Mouse (Mus musculus) hindbrain, embryonic 15.5 days (tissue): ENCODE data around the gene Dennd1a. TPM values are rescaled to one million over a fixed set of nuclear protein-coding genes. Genes with fewer than 3 reads are reported as not detected.

Experiments
- ATAC-seq: fragments of 200-750 bp; cut with Nextera tagmentation; 2 replicates; pipeline ENCODE4 v1.8.0; 2017; ENCODE audit warnings: low read depth, moderate number of reproducible peaks, moderate TSS enrichment; ENCODE audit not compliant: low FRiP score
- H3K27ac ChIP-seq: fragments of 300-500 bp; sonication (generic); replicated peaks from 2 replicates; pipeline ENCODE4 v1.5.1; 2015; ENCODE audit warnings: mild to moderate bottlenecking, inconsistent platforms
- H3K27me3 ChIP-seq: fragments of 300-500 bp; sonication (generic); 2 replicates; pipeline ENCODE4 v1.6.1; 2015; ENCODE audit warnings: control low read depth, inconsistent platforms
- H3K36me3 ChIP-seq: fragments of 300-500 bp; sonication (generic); 2 replicates; pipeline ENCODE4 v1.6.1; 2015; ENCODE audit warnings: control low read depth, inconsistent platforms
- H3K4me1 ChIP-seq: fragments of 300-500 bp; sonication (generic); replicated peaks from 2 replicates; pipeline ENCODE4 v1.6.1; 2015; ENCODE audit warnings: control low read depth, inconsistent platforms
- H3K4me2 ChIP-seq: fragments of 300-500 bp; sonication (generic); 2 replicates; pipeline ENCODE4 v1.6.1; 2015; ENCODE audit warnings: moderate library complexity, mild to moderate bottlenecking, inconsistent platforms
- H3K4me3 ChIP-seq: fragments of 300-500 bp; sonication (generic); 2 replicates; pipeline ENCODE4 v1.5.1; 2015; ENCODE audit warnings: mild to moderate bottlenecking, inconsistent platforms
- H3K9ac ChIP-seq: fragments of 300-500 bp; sonication (generic); 2 replicates; pipeline ENCODE4 v1.6.1; 2015; ENCODE audit warnings: inconsistent platforms
- H3K9me3 ChIP-seq: fragments of 300-500 bp; sonication (generic); 2 replicates; pipeline ENCODE4 v1.6.1; 2016; ENCODE audit warnings: control low read depth, inconsistent platforms
- WGBS: fragments of 180-500 bp; shearing (Covaris S2); methylation state at CpG from one replicate; pipeline ENCODE4 v1.1.7; 2015; 5-methylcytosine and 5-hydroxymethylcytosine counted together
- polyA plus RNA-seq: library from polyadenylated mRNA; unstranded; fragments of >200 nt; fragmentation: Nextera tagmentation; extraction: Ambion mirVana; gene quantifications from 2 replicates; pipeline ENCODE4 v1.2.1, GENCODE M21; 2015

The Dennd1a gene
- polyA plus RNA-seq, 1 experiment from 2014 or later: 23.0 TPM

GRCm38 (mm10) chr2:38131538-38131937, 155.7 kb downstream of the Dennd1a start:
- H3K9ac ChIP-seq: no peak overlapping the region
- H3K4me2 ChIP-seq: no peak overlapping the region
- H3K36me3 ChIP-seq: no peaks in the 10 kb centered on the region
- H3K9me3 ChIP-seq: no peaks in the 10 kb centered on the region
- no peaks in the 10 kb centered on the region for H3K27me3 ChIP-seq
- no peak overlapping the region for H3K27ac ChIP-seq
- H3K4me3 ChIP-seq: no peak overlapping the region
- ATAC-seq: no peak
- no peaks in the 10 kb centered on the region; the same call in 1 of the 2 replicates for H3K4me1 ChIP-seq
- 87% methylated on average over 1 of the region's 1 CpGs for WGBS

GRCm38 (mm10) chr2:38129961-38130802, 157.0 kb downstream of the Dennd1a start:
- Histone ChIP-seq H3K4me2 (no peak overlapping the region), H3K4me3 (no peak overlapping the region), H3K9ac (no peak overlapping the region), H3K27me3 (no peaks in the 10 kb centered on the region), H3K36me3 (no peaks in the 10 kb centered on the region), H3K4me1 (no peaks in the 10 kb centered on the region), H3K9me3 (no peaks in the 10 kb centered on the region), H3K27ac (no peak overlapping the region)
- no peak for ATAC-seq
- WGBS: 69% methylated on average over 6 of the region's 6 CpGs

GRCm38 (mm10) chr2:38126383-38126732, 160.8 kb downstream of the Dennd1a start:
- H3K4me2 ChIP-seq: no peak overlapping the region
- H3K4me3 ChIP-seq: no peak overlapping the region
- no peaks in the 10 kb centered on the region for H3K4me1 ChIP-seq
- H3K9me3 ChIP-seq: no peaks in the 10 kb centered on the region
- ATAC-seq: no peak
- H3K36me3 ChIP-seq: no peaks in the 10 kb centered on the region
- H3K9ac ChIP-seq: no peak overlapping the region
- no peak overlapping the region for H3K27ac ChIP-seq
- H3K27me3 ChIP-seq: no peaks in the 10 kb centered on the region
- 55% methylated on average over 3 of the region's 3 CpGs for WGBS

GRCm38 (mm10) chr2:38125671-38126382, 161.4 kb downstream of the Dennd1a start:
- no peak overlapping the region for H3K4me3 ChIP-seq
- no peak overlapping the region for H3K9ac ChIP-seq
- WGBS: 62% methylated on average over 5 of the region's 5 CpGs
- H3K27me3 ChIP-seq: no peaks in the 10 kb centered on the region
- no peak overlapping the region for H3K4me2 ChIP-seq
- no peak overlapping the region for H3K27ac ChIP-seq
- H3K4me1 ChIP-seq: no peaks in the 10 kb centered on the region
- H3K36me3 ChIP-seq: no peaks in the 10 kb centered on the region
- no peaks in the 10 kb centered on the region for H3K9me3 ChIP-seq
- ATAC-seq: no peak

- no peaks in the 10 kb centered on the region for H3K9me3 ChIP-seq
- no peak overlapping the region for H3K27ac ChIP-seq
- ATAC-seq: no peak
- no peak overlapping the region for H3K9ac ChIP-seq
- no peak overlapping the region for H3K4me2 ChIP-seq
- whole genome bisulfite sequencing: 94% methylated on average over 1 of the region's 1 CpGs
- no peaks in the 10 kb centered on the region for H3K36me3 ChIP-seq
- H3K4me1 ChIP-seq: no peaks in the 10 kb centered on the region
- no peaks in the 10 kb centered on the region for H3K27me3 ChIP-seq
- no peak overlapping the region for H3K4me3 ChIP-seq
Measured at GRCm38 (mm10) chr2:38124727-38125126, 162.5 kb downstream of the Dennd1a start.

- no peak overlapping the region for H3K9ac ChIP-seq
Measured at GRCm38 (mm10) chr2:38115000-38115399, 172.2 kb downstream of the Dennd1a start.

GRCm38 (mm10) chr2:38111655-38112351, 175.4 kb downstream of the Dennd1a start:
- peak; percentile 79 for ATAC-seq
- no peak overlapping the region for H3K4me3 ChIP-seq
- no peak overlapping the region for H3K4me2 ChIP-seq
- no peaks in the 10 kb centered on the region for H3K36me3 ChIP-seq
- peak overlapping the region; percentile 18; the same call in 1 of the 2 replicates for H3K27ac ChIP-seq
- H3K27me3 ChIP-seq: no peaks in the 10 kb centered on the region
- 0 out of 2 replicates have a peak, but pooled peaks cover 4% of the 10 kb centered on the region for H3K4me1 ChIP-seq
- 68% methylated on average over 5 of the region's 5 CpGs for WGBS
- no peaks in the 10 kb centered on the region for H3K9me3 ChIP-seq
- H3K9ac ChIP-seq: no peak overlapping the region

More at GRCm38 (mm10) chr2:38115000-38115399, 172.2 kb downstream of the Dennd1a start:
- H3K4me2 ChIP-seq: no peak overlapping the region
- H3K9me3 ChIP-seq: no peaks in the 10 kb centered on the region
- H3K27me3 ChIP-seq: no peaks in the 10 kb centered on the region
- H3K4me1 ChIP-seq: 0 out of 2 replicates have a peak, but pooled peaks cover 4% of the 10 kb centered on the region
- no peak overlapping the region for H3K4me3 ChIP-seq
- 75% methylated on average over 2 of the region's 2 CpGs for WGBS
- no peak overlapping the region for H3K27ac ChIP-seq
- no peaks in the 10 kb centered on the region for H3K36me3 ChIP-seq
- ATAC-seq: no peak

GRCm38 (mm10) chr2:38108586-38108985, 178.6 kb downstream of the Dennd1a start:
- Histone ChIP-seq H3K4me3 (no peak overlapping the region), H3K4me1 (0 out of 2 replicates have a peak, but pooled peaks cover 4% of the 10 kb centered on the region), H3K27ac (no peak overlapping the region), H3K4me2 (no peak overlapping the region), H3K9ac (no peak overlapping the region), H3K9me3 (no peaks in the 10 kb centered on the region), H3K36me3 (no peaks in the 10 kb centered on the region), H3K27me3 (no peaks in the 10 kb centered on the region)
- ATAC-seq: no peak
- 77% methylated on average over 2 of the region's 2 CpGs for WGBS

GRCm38 (mm10) chr2:38102674-38103073, 184.5 kb downstream of the Dennd1a start:
- ATAC-seq: no peak
- 93% methylated on average over 1 of the region's 1 CpGs for WGBS

GRCm38 (mm10) chr2:38100289-38100688, 186.9 kb downstream of the Dennd1a start:
- no peaks in the 10 kb centered on the region for H3K36me3 ChIP-seq
- no peak overlapping the region for H3K9ac ChIP-seq
- peaks cover 37% of the 10 kb centered on the region for H3K4me1 ChIP-seq
- whole genome bisulfite sequencing: 14% methylated on average over 7 of the region's 7 CpGs
- H3K27me3 ChIP-seq: no peaks in the 10 kb centered on the region
- H3K4me3 ChIP-seq: no peak overlapping the region
- peak; percentile 59; the same call in 1 of the 2 replicates for ATAC-seq
- H3K4me2 ChIP-seq: no peak overlapping the region
- no peaks in the 10 kb centered on the region for H3K9me3 ChIP-seq
- no peak overlapping the region for H3K27ac ChIP-seq

More at GRCm38 (mm10) chr2:38102674-38103073, 184.5 kb downstream of the Dennd1a start:
- Histone ChIP-seq H3K9ac (no peak overlapping the region), H3K27ac (no peak overlapping the region), H3K36me3 (no peaks in the 10 kb centered on the region), H3K27me3 (no peaks in the 10 kb centered on the region), H3K4me1 (peaks cover 21% of the 10 kb centered on the region), H3K4me2 (no peak overlapping the region), H3K4me3 (no peak overlapping the region), H3K9me3 (no peaks in the 10 kb centered on the region)

- Histone ChIP-seq H3K9ac (no peak overlapping the region), H3K27ac (no peak overlapping the region), H3K4me1 (peaks cover 46% of the 10 kb centered on the region), H3K4me3 (no peak overlapping the region), H3K9me3 (no peaks in the 10 kb centered on the region), H3K27me3 (no peaks in the 10 kb centered on the region), H3K4me2 (no peak overlapping the region), H3K36me3 (no peaks in the 10 kb centered on the region)
- WGBS: 59% methylated on average over 4 of the region's 4 CpGs
- no peak for ATAC-seq
Measured at GRCm38 (mm10) chr2:38099120-38099773, 187.9 kb downstream of the Dennd1a start.
